Mouse (Mus musculus) stomach, postnatal 0 days (tissue): ENCODE data around the gene Gpr37l1. TPM values are rescaled to one million over a fixed set of nuclear protein-coding genes. Genes with fewer than 3 reads are reported as not detected.

Source experiments
- ATAC-seq: fragments of 200-750 bp; cut with Nextera tagmentation; 2 replicates; pipeline ENCODE4 v1.8.0; 2017; ENCODE audit not compliant: low FRiP score, low TSS enrichment
- DNase-seq: peaks from one replicate; pipeline ENCODE4 v3.0.0-alpha.2; 2016; ENCODE audit warnings: low spot score
- H3K27ac ChIP-seq: fragments of 300-500 bp; sonication (generic); replicated peaks from 2 replicates; pipeline ENCODE4 v1.5.1; 2014; ENCODE audit warnings: mild to moderate bottlenecking, control low read depth
- H3K27me3 ChIP-seq: fragments of 300-500 bp; sonication (generic); 2 replicates; pipeline ENCODE4 v1.6.1; 2014; ENCODE audit warnings: low read length; ENCODE audit not compliant: control insufficient read depth, insufficient read depth
- H3K36me3 ChIP-seq: fragments of 300-500 bp; sonication (generic); 2 replicates; pipeline ENCODE4 v1.6.1; 2014; ENCODE audit warnings: low read length, mixed read lengths; ENCODE audit not compliant: control insufficient read depth, insufficient read depth
- H3K4me1 ChIP-seq: fragments of 300-500 bp; sonication (generic); replicated peaks from 2 replicates; pipeline ENCODE4 v1.6.1; 2014; ENCODE audit warnings: antibody characterized with exemption; ENCODE audit not compliant: control insufficient read depth, insufficient read depth
- H3K4me2 ChIP-seq: fragments of 300-500 bp; sonication (generic); replicated peaks from 2 replicates; pipeline ENCODE4 v1.6.1; 2014; ENCODE audit warnings: low read depth, mild to moderate bottlenecking, control low read depth, moderate library complexity
- H3K4me3 ChIP-seq: fragments of 300-500 bp; sonication (generic); 2 replicates; pipeline ENCODE4 v1.5.1; 2014; ENCODE audit warnings: low read depth, low read length, control low read depth
- H3K9ac ChIP-seq: fragments of 300-500 bp; sonication (generic); 2 replicates; pipeline ENCODE4 v1.6.1; 2014; ENCODE audit warnings: mild to moderate bottlenecking, low read length, control low read depth, mixed read lengths
- H3K9me3 ChIP-seq: fragments of 300-500 bp; sonication (generic); 2 replicates; pipeline ENCODE4 v1.6.1; 2016; ENCODE audit warnings: low read length; ENCODE audit not compliant: control insufficient read depth
- CTCF ChIP-seq: IDR thresholded peaks from 2 replicates; pipeline ENCODE4 v1.5.1; 2016; ENCODE audit warnings: antibody characterized with exemption, low read depth, mild to moderate bottlenecking, moderate library complexity
- EP300 ChIP-seq: optimal IDR thresholded peaks from 2 replicates; pipeline ENCODE3; 2016; ENCODE audit warnings: antibody characterized with exemption
- WGBS: fragments of 180-500 bp; shearing (Covaris S2); extraction: QIAGEN DNeasy Blood & Tissue Kit; methylation state at CpG from one replicate; pipeline ENCODE4 v1.1.7; 2014; 5-methylcytosine and 5-hydroxymethylcytosine counted together
- polyA plus RNA-seq: library from polyadenylated mRNA; unstranded; fragments of >200 nt; fragmentation: Nextera tagmentation; extraction: Ambion mirVana; gene quantifications from 2 replicates; pipeline ENCODE4 v1.2.1, GENCODE M21; 2015

The Gpr37l1 gene
- polyA plus RNA-seq, 1 experiment from 2014 or later: 3.1 TPM

DNA sequence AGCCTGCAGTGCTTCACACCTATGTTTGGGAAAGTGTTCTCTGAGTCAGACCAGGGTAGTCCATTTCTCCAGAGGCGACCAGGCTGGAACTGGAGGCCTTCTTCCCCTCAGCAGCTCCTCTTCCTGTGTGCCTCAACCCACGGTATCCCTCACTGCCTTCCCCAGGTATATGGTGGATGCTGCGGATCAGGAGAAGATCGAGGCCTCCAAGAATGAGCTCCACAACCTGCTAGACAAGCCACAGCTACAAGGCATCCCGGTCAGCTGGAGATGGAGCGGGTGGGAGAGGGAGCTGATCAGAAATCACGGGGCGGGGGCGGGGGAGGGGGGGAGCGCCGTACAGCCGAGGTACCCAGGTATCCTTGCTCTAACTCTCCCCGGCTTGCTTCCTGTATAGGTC, 13.5 kb downstream of the Gpr37l1 start:
- H3K9me3 ChIP-seq: no peaks in the 10 kb centered on the region
- H3K27ac ChIP-seq: peak overlapping the region; percentile 76
- WGBS: 22% methylated on average over 13 of the region's 13 CpGs
- H3K4me2 ChIP-seq: peak overlapping the region; percentile 40
- H3K4me1 ChIP-seq: no peaks in the 10 kb centered on the region; the same call in 1 of the 2 replicates
- no peak overlapping the region for H3K9ac ChIP-seq
- ATAC-seq: peak; percentile 4; the same call in 1 of the 2 replicates
- no peaks in the 10 kb centered on the region for H3K27me3 ChIP-seq
- H3K4me3 ChIP-seq: no peak overlapping the region
- TF ChIP-seq CTCF: no peak
- TF ChIP-seq EP300: no peak
- DNase-seq: no peak
- H3K36me3 ChIP-seq: peaks cover 3% of the 10 kb centered on the region; the same call in 1 of the 2 replicates

DNA sequence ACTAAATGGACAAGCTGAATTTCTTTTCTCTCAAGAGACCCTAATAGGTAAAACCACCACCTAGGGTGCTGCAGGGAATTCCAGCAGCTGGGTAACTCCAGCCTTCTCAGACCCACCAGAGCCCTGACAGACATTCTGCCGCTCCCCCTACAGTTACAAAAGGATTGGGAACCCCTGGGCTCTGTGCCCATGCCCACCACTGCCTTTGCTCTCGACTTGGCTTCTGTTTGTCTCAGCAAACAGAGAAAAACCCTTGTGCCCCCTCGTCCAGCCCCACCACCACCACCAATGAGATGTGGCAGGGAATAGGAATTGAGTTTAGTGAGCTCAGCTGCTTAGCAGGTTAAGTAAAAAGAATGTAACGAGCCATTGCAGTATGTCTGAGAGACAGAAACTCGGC, 18.5 kb downstream of the Gpr37l1 start:
- Histone ChIP-seq H3K4me2 (no peak overlapping the region), H3K9me3 (no peaks in the 10 kb centered on the region), H3K4me3 (no peak overlapping the region), H3K27ac (no peak overlapping the region), H3K4me1 (no peaks in the 10 kb centered on the region; the same call in 1 of the 2 replicates), H3K36me3 (no peaks in the 10 kb centered on the region), H3K9ac (no peak overlapping the region), H3K27me3 (no peaks in the 10 kb centered on the region)
- no peak for TF ChIP-seq CTCF
- TF ChIP-seq EP300: no peak
- WGBS: 50% methylated on average over 5 of the region's 5 CpGs
- ATAC-seq: no peak
- no peak for DNase-seq

DNA sequence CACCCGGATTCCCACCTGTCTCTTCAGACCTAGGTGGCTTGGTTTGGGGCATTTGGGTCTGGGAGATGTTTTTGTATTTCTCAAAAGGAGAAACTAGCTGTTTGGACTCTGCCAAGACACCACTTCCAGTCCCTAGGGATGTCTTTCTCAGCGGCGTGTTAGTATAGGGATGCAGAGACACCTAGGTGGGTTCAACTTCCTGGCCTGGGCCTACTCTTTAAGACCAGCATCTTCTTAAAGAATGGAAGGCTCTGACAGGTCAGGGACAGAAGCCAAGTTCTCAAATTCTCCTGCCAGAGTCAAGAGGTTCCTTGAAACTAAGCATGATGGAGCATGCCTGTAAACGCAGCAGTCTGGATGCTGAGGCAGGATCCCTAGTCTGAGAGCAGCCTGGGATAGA, 19.0 kb downstream of the Gpr37l1 start:
- ATAC-seq (no peak), DNase-seq (no peak)
- H3K27ac ChIP-seq: no peak overlapping the region; the same call in 1 of the 2 replicates
- peak overlapping the region; percentile 95; the same call in 1 of the 2 replicates for H3K9ac ChIP-seq
- no peaks in the 10 kb centered on the region; the same call in 1 of the 2 replicates for H3K4me1 ChIP-seq
- H3K4me2 ChIP-seq: peak overlapping the region; percentile 81
- H3K36me3 ChIP-seq: no peaks in the 10 kb centered on the region
- TF ChIP-seq EP300: no peak
- no peak for TF ChIP-seq CTCF
- WGBS: 48% methylated on average over 4 of the region's 4 CpGs
- H3K9me3 ChIP-seq: no peaks in the 10 kb centered on the region
- H3K4me3 ChIP-seq: peak overlapping the region; percentile 98
- no peaks in the 10 kb centered on the region for H3K27me3 ChIP-seq

DNA sequence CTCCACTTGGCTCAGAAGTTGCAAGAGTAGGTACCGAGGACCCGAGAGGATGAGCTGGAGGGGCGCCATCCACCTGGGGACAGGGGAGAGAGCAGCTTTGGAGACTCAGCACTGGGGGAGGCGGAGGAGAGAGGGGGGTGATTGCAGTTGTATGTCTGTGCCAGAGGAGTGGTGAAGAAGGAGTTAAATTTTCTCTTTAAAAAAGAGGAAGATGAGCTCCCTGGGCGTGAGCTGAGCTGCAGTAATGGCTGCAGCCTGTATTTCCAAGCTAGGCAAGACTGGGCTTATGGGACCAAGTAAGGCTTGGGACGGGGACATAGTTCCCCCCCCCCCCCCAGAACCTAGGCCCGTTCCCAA, 19.8 kb downstream of the Gpr37l1 start:
- no peaks in the 10 kb centered on the region for H3K27me3 ChIP-seq
- H3K4me2 ChIP-seq: peak overlapping the region; percentile 81
- ATAC-seq (peak; percentile 7; the same call in 1 of the 2 replicates), DNase-seq (no peak)
- peak overlapping the region; percentile 98 for H3K4me3 ChIP-seq
- TF ChIP-seq CTCF (no peak), EP300 (no peak)
- peak overlapping the region; percentile 95 for H3K27ac ChIP-seq
- peak overlapping the region; percentile 95 for H3K9ac ChIP-seq
- no peaks in the 10 kb centered on the region for H3K36me3 ChIP-seq
- H3K4me1 ChIP-seq: no peaks in the 10 kb centered on the region; the same call in 1 of the 2 replicates
- WGBS: 6% methylated on average over 7 of the region's 7 CpGs
- H3K9me3 ChIP-seq: no peaks in the 10 kb centered on the region

DNA sequence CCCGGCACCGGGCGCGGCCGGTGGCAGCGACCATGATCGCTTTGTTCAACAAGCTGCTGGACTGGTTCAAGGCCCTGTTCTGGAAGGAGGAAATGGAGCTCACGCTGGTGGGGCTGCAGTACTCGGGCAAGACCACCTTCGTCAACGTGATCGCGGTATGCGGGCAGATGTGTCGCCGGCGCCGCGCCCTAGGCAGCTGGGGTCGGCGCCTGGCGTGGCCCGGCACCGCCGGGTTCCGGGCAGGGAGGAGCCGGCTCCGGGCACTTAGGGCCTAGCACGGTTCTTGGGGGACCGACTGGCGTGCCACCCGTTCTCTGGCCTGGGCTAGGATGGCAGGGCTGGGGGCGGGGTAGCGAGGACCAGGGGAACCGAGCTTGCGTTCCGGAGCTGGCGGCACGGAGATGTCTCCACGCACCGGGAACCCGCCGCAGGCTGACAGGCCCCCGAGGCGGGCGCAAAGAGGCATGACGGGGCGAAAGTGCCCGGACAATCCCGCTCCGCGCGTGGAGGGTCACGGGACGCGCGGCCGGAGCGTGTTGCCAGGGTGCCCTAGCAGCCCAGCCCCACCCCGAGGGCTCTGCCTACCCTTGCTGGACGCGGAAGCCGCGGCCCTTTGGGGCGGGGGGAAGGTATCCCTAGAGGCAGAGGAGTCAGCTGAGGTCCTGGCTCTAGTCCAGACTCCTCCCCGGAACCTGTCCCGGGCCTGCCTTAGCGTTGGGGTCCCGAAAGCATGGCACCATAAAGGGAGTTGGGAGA, 20.4 kb downstream of the Gpr37l1 start:
- WGBS: 0% methylated on average over 61 of the region's 69 CpGs
- H3K4me1 ChIP-seq: no peaks in the 10 kb centered on the region; the same call in 1 of the 2 replicates
- H3K4me3 ChIP-seq: peak overlapping the region; percentile 98
- H3K27me3 ChIP-seq: no peaks in the 10 kb centered on the region
- no peaks in the 10 kb centered on the region for H3K36me3 ChIP-seq
- H3K4me2 ChIP-seq: peak overlapping the region; percentile 81
- H3K9ac ChIP-seq: peak overlapping the region; percentile 95
- no peak for TF ChIP-seq EP300
- TF ChIP-seq CTCF: no peak
- H3K9me3 ChIP-seq: no peaks in the 10 kb centered on the region
- ATAC-seq (peak; percentile 85), DNase-seq (peak; percentile 88)
- H3K27ac ChIP-seq: peak overlapping the region; percentile 95
